ENCODE assay signal across 8 mouse cellular contexts in genomic region chr12:111539041-111539345, GRCm38 (mm10). TPM values are rescaled to one million over a fixed set of nuclear protein-coding genes. Genes with fewer than 3 reads are reported as not detected.
DNase-seq lines count a peak whose midpoint lies in the region; ATAC-seq and TF ChIP-seq lines count a peak whose summit lies in the region.

No protein-coding gene starts in this region.

- ATAC-seq in liver, embryonic 14.5 days (ENCODE audit: insufficient read depth) = no peak

- TF ChIP-seq EP300 in liver, embryonic 14.5 days (IDR thresholded peaks at IDR 0.05; ENCODE audit: low read depth) = no peak

- peak overlapping the region; percentile 92 for H3K9ac ChIP-seq in liver, embryonic 14.5 days (replicated peaks)

- peak overlapping the region; percentile 1; the same call in 1 of the 2 replicates for H3K27ac ChIP-seq in thymus, adult 2 months (ENCODE audit: control insufficient read depth, insufficient read depth, low read length)
- peak overlapping the region; percentile 89 for H3K27ac ChIP-seq in liver, embryonic 14.5 days

- no peaks in the 10 kb centered on the region for H3K27me3 ChIP-seq in thymus, adult 2 months (ENCODE audit: control insufficient read depth, insufficient read depth, low read length)
- H3K27me3 ChIP-seq in liver, embryonic 14.5 days (ENCODE audit: control insufficient read depth, insufficient read depth, low read length) = no peaks in the 10 kb centered on the region; the same call in none of the 2 replicates

- no peaks in the 10 kb centered on the region for H3K9me3 ChIP-seq in liver, embryonic 14.5 days (ENCODE audit: control insufficient read depth, low read length)

- DNase-seq in cerebellum, adult 11-12 months = peak; percentile 45
- DNase-seq in cerebellum, postnatal 14 days = no peak
- DNase-seq in thymus, adult 2 months = peak; percentile 47
- no peak for DNase-seq in thymus, postnatal 36 days
- DNase-seq in liver, embryonic 14.5 days (ENCODE audit: low read depth in 3 of 3, low spot score in 3 of 3) = no peak
- DNase-seq in thymus, postnatal 25 days = peak; percentile 50
- no peak for DNase-seq in spleen, adult 18-20 months
- no peak for DNase-seq in ovary, postnatal 10 days (ENCODE audit: low spot score)

- H3K36me3 ChIP-seq in thymus, adult 2 months (ENCODE audit: control insufficient read depth, insufficient read depth, low read length) = peaks cover 48% of the 10 kb centered on the region
- H3K36me3 ChIP-seq in liver, embryonic 14.5 days (replicated peaks; ENCODE audit: control insufficient read depth, insufficient read depth, low read depth) = peaks cover 52% of the 10 kb centered on the region

- peak overlapping the region; percentile 86 for H3K4me2 ChIP-seq in liver, embryonic 14.5 days (ENCODE audit: low read depth)

- TF ChIP-seq POLR2A in thymus, adult 2 months (IDR thresholded peaks at IDR 0.05; ENCODE audit: control insufficient read depth, extremely low read depth, insufficient read depth, low read length, poor library complexity) = no peak

- peaks cover 6% of the 10 kb centered on the region for H3K4me1 ChIP-seq in thymus, adult 2 months (replicated peaks; ENCODE audit: control insufficient read depth, insufficient read depth, low read length)
- peaks cover 32 to 42% of the 10 kb centered on the region in 2 experiments for H3K4me1 ChIP-seq in liver, embryonic 14.5 days (replicated peaks; ENCODE audit: control insufficient read depth in 2 of 2, insufficient read depth in 2 of 2, low read length in 1 of 2)

- H3K4me3 ChIP-seq in thymus, adult 2 months (ENCODE audit: control insufficient read depth, insufficient read depth, low read length) = peak overlapping the region; percentile 79
- peak overlapping the region; percentile 99 for H3K4me3 ChIP-seq in liver, embryonic 14.5 days (ENCODE audit: insufficient read depth in 1 of 2, low read depth in 2 of 2, low read length in 2 of 2)

- TF ChIP-seq CTCF in thymus, adult 2 months (IDR thresholded peaks at IDR 0.05; ENCODE audit: borderline replicate concordance, control insufficient read depth, extremely low read depth, insufficient read depth, low read length, poor library complexity) = no peak
- no peak for TF ChIP-seq CTCF in liver, embryonic 14.5 days (IDR thresholded peaks at IDR 0.05; ENCODE audit: low read depth)

- whole genome bisulfite sequencing in thymus, adult 2 months = 1% methylated on average over 18 of the region's 18 CpGs
- 1% methylated on average over 18 of the region's 18 CpGs for WGBS in liver, embryonic 14.5 days (ENCODE audit: insufficient replicate concordance)

RNA-seq across cellular contexts. Expression of gene Eif5, which starts 1.2 kb away (rescaled TPM):
- 88.0 and 124 TPM in 2 replicates for polyA plus RNA-seq in thymus, adult 2 months (2012; rRNA removed)
- polyA plus RNA-seq in liver, embryonic 14.5 days (2012; rRNA removed) = 64.1 and 112 TPM in 2 replicates
- polyA plus RNA-seq in liver, embryonic 14.5 days (2014; fragmentation: Nextera tagmentation; extraction: Ambion mirVana) = 411 and 432 TPM in 2 replicates

RNA-seq across cellular contexts. Expression of gene Mark3, which starts 35.3 kb away (rescaled TPM):
- 45.9 and 47.7 TPM in 2 replicates for polyA plus RNA-seq in thymus, adult 2 months (2012; rRNA removed)
- 14.6 and 24.6 TPM in 2 replicates for polyA plus RNA-seq in liver, embryonic 14.5 days (2012; rRNA removed)
- polyA plus RNA-seq in liver, embryonic 14.5 days (2014; fragmentation: Nextera tagmentation; extraction: Ambion mirVana) = 18.0 and 19.5 TPM in 2 replicates

RNA-seq across cellular contexts. Expression of gene Gm266, which starts 53.4 kb away (rescaled TPM):
- 1.4 and 1.8 TPM in 2 replicates for polyA plus RNA-seq in thymus, adult 2 months (2012; rRNA removed)
- polyA plus RNA-seq in liver, embryonic 14.5 days (2012; rRNA removed) = 0.61 and 0.91 TPM in 2 replicates
- polyA plus RNA-seq in liver, embryonic 14.5 days (2014; fragmentation: Nextera tagmentation; extraction: Ambion mirVana) = 0.42 and 0.53 TPM in 2 replicates

Comparison
In these comparisons a context has a peak if more than half of its experiments do, and no peak if none do; other contexts are left out.
1. DNase-seq: peak in cerebellum, adult 11-12 months (single experiment), thymus, adult 2 months (single experiment) and thymus, postnatal 25 days (single experiment); none in cerebellum, postnatal 14 days (0 of 2), thymus, postnatal 36 days (0 of 2), liver, embryonic 14.5 days (0 of 3), spleen, adult 18-20 months (0 of 2) and ovary, postnatal 10 days (single experiment).